Mouse (Mus musculus) brain, embryonic 14.5 days (tissue): ENCODE data around the gene Hnrnph1.

Source experiments
- CTCF ChIP-seq: fragments of 200-500 bp; IDR thresholded peaks from 2 replicates; pipeline ENCODE4 v1.5.1; 2012; ENCODE audit warnings: inconsistent platforms, mild to moderate bottlenecking, moderate library complexity, borderline replicate concordance; ENCODE audit not compliant: insufficient read depth, insufficient read length; ENCODE audit errors: extremely low read depth
- POLR2A ChIP-seq: fragments of 200-500 bp; IDR thresholded peaks from 2 replicates; pipeline ENCODE4 v1.6.1; 2012; ENCODE audit warnings: mild to moderate bottlenecking, inconsistent platforms, borderline replicate concordance; ENCODE audit not compliant: poor library complexity, insufficient read depth, insufficient read length, severe bottlenecking; ENCODE audit errors: extremely low read depth

- TF ChIP-seq CTCF, result no peak
- no peak for TF ChIP-seq POLR2A
Observed at GRCm38 (mm10) chr11:50373086-50373485, 3.7 kb upstream of the Hnrnph1 start.
